Mouse (Mus musculus) kidney, adult 2 months (tissue): ENCODE data around the gene Slc27a2. TPM values are rescaled to one million over a fixed set of nuclear protein-coding genes. Genes with fewer than 3 reads are reported as not detected.

Experiments used
- DNase-seq: peaks from one replicate; pipeline ENCODE4 v3.0.0; 2021
- H3K27ac ChIP-seq: fragments of 200-500 bp; 2 replicates; pipeline ENCODE4 v1.5.1; 2012; ENCODE audit warnings: low read depth, low read length, control low read depth, inconsistent platforms; ENCODE audit not compliant: insufficient read depth
- H3K27me3 ChIP-seq: fragments of 200-500 bp; replicated peaks from 2 replicates; pipeline ENCODE4 v1.6.1; 2012; ENCODE audit warnings: mild to moderate bottlenecking, moderate library complexity, low read length, inconsistent platforms; ENCODE audit not compliant: control insufficient read depth, insufficient read depth
- H3K36me3 ChIP-seq: fragments of 200-500 bp; 2 replicates; pipeline ENCODE4 v1.6.1; 2012; ENCODE audit warnings: mild to moderate bottlenecking, moderate library complexity, low read length, inconsistent platforms; ENCODE audit not compliant: control insufficient read depth, insufficient read depth
- H3K4me1 ChIP-seq: fragments of 200-500 bp; 2 replicates; pipeline ENCODE4 v1.6.1; 2011; ENCODE audit warnings: low read length; ENCODE audit not compliant: control insufficient read depth, insufficient read depth
- H3K4me3 ChIP-seq: fragments of 200-500 bp; 2 replicates; pipeline ENCODE4 v1.5.1; 2011; ENCODE audit warnings: mild to moderate bottlenecking, low read depth, low read length, control low read depth; ENCODE audit not compliant: insufficient read depth
- CTCF ChIP-seq: fragments of 200-500 bp; conservative IDR thresholded peaks from 2 replicates; pipeline ENCODE4 v1.5.1; 2011; ENCODE audit warnings: low read depth, mild to moderate bottlenecking, control low read depth, low read length, moderate library complexity, mixed read lengths; ENCODE audit not compliant: insufficient read depth, insufficient read length
- POLR2A ChIP-seq: fragments of 200-500 bp; IDR thresholded peaks from one replicate; pipeline ENCODE4 v1.6.1; 2011; ENCODE audit warnings: low read depth, low read length, control low read depth
- WGBS: fragments of 180-500 bp; shearing (Covaris S2); methylation state at CpG from one replicate; pipeline ENCODE4 v1.1.7; 2018; 5-methylcytosine and 5-hydroxymethylcytosine counted together
- polyA plus RNA-seq: library from polyadenylated mRNA; depleted of rRNA; stranded (reverse); fragments of >200 nt; gene quantifications from 2 replicates; pipeline ENCODE4 v1.2.3, GENCODE M21; 2012

Slc27a2 gene
- polyA plus RNA-seq, 1 experiment = 1,333 TPM

DNA sequence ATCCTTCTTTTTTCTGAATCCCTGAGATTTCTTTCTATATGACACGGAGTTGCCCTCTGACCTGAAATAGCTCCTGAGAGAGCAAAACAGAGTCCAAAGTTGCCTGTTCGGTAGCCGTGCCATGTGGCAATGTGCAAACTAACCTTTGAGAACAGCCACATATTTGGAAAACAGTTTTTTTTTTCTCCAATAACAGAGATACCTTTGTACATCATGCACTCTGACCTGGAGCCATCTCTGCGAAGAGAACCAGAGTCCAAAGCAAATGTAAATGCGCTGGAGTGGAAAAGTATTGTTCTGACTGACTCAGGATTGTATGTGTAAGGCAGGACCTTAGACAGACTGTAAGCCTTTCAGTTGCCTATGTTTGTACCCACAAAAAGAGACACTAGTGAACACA is 3.3 kb downstream of the Slc27a2 start:
- TF ChIP-seq CTCF = no peak
- TF ChIP-seq POLR2A = no peak
- Histone ChIP-seq H3K4me1 (peaks cover 5% of the 10 kb centered on the region; the same call in 1 of the 2 replicates), H3K4me3 (peak overlapping the region; percentile 57), H3K27ac (peak overlapping the region; percentile 96), H3K36me3 (peaks cover 20% of the 10 kb centered on the region), H3K27me3 (no peaks in the 10 kb centered on the region)
- WGBS = 61% methylated on average over 5 of the region's 5 CpGs
- DNase-seq = peak; percentile 78

DNA sequence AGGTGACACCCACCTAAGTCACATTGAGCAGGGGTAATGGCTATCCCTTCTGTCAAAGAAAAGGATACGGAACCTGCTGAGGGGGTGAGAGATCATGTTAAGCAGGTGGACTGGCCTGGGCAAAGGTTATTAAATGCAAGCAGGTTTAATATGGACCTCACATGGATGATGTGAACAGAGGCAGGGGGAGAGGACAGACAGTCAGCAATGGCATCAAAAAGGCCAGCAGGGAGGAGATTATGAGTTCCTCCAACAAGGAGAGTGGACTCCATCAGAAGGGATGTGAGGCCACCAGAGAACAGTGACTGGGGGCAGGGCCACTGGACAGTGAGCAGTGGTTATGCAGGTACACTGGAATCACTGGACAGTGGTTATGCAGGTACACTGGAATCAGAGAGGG is 7.9 kb downstream of the Slc27a2 start:
- 63% methylated on average over 1 of the region's 1 CpGs for WGBS
- peak; percentile 41 for DNase-seq
- TF ChIP-seq CTCF (0 out of 2 replicates have a peak, but pooled peaks have one; percentile 0), POLR2A (no peak)
- Histone ChIP-seq H3K4me1 (peaks cover 7% of the 10 kb centered on the region; the same call in 1 of the 2 replicates), H3K4me3 (peak overlapping the region; percentile 11; the same call in 1 of the 2 replicates), H3K27me3 (no peaks in the 10 kb centered on the region), H3K27ac (peak overlapping the region; percentile 83), H3K36me3 (peaks cover 30% of the 10 kb centered on the region; the same call in 1 of the 2 replicates)

DNA sequence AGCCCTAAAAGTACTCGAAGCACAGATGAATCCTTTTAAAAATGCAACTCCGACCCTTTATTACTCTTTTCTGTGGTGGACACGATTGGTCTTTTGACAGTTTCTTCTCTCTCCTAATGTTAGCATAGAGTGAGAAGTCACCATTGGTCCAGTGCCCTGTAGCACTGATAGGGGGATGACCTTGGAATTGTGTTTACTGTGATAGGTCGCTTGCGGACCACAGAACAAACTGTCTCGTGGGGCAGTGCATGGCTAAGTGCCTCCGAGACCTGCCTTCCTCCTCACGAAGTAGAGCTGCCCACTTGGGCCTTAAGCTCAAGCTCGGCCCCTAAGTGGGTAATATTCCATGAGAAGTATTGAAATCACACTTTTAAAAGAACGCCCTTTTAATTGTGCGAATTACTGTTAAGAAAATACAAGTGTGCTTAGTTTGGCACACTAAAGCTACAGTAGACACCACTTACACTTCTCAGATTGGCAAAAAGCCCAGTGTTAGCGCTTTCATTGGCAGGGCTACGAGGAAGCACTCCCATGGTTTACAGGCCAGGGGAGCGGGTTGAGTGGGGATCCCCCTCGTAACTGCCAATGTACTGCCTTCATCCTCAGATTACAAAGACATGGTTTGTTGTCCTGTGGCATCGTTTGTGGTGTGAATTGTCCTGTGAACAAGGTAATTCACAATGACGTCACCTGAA is 11.4 kb downstream of the Slc27a2 start:
- Histone ChIP-seq H3K27me3 (no peaks in the 10 kb centered on the region), H3K27ac (peak overlapping the region; percentile 44; the same call in 1 of the 2 replicates), H3K36me3 (peaks cover 25% of the 10 kb centered on the region), H3K4me3 (no peak overlapping the region), H3K4me1 (peaks cover 7% of the 10 kb centered on the region; the same call in 1 of the 2 replicates)
- WGBS = 46% methylated on average over 17 of the region's 17 CpGs
- TF ChIP-seq POLR2A (no peak), CTCF (no peak)
- DNase-seq = peak; percentile 58

- WGBS = 35% methylated on average over 1 of the region's 1 CpGs
- TF ChIP-seq CTCF = no peak
- TF ChIP-seq POLR2A = no peak
- no peak overlapping the region for H3K4me3 ChIP-seq
- no peaks in the 10 kb centered on the region for H3K27me3 ChIP-seq
- 0 out of 2 replicates have a peak overlapping the region, but pooled peaks have one; percentile 8 for H3K27ac ChIP-seq
- peak; percentile 57 for DNase-seq
- H3K36me3 ChIP-seq = peaks cover 12% of the 10 kb centered on the region; the same call in 1 of the 2 replicates
- peaks cover 5% of the 10 kb centered on the region; the same call in 1 of the 2 replicates for H3K4me1 ChIP-seq
Observed at GRCm38 (mm10) chr2:126572163-126572562, 20.0 kb downstream of the Slc27a2 start.

DNA sequence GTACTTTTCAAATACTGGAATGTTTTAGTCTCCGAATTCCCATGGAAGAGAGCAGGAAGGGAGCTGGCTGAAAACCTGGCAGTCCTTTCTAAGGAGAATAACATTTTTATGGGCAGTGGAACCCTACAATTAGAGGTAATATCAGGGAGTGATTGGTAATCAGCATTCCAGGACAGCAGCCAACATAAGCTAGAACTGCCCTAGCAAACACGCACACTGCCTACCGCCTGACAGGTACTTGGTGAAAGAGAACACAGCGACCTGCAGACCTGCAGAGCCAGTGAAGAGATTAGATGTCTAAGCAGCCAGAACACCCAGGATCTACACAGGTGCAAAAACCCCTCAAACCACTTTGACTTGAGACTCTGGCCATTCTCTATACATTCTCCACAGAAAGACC is 20.5 kb downstream of the Slc27a2 start:
- 43% methylated on average over 4 of the region's 4 CpGs for WGBS
- Histone ChIP-seq H3K27ac (no peak overlapping the region), H3K27me3 (no peaks in the 10 kb centered on the region), H3K4me3 (no peak overlapping the region), H3K36me3 (peaks cover 12% of the 10 kb centered on the region; the same call in 1 of the 2 replicates), H3K4me1 (peaks cover 5% of the 10 kb centered on the region; the same call in 1 of the 2 replicates)
- peak; percentile 48 for DNase-seq
- TF ChIP-seq CTCF = no peak
- no peak for TF ChIP-seq POLR2A

DNA sequence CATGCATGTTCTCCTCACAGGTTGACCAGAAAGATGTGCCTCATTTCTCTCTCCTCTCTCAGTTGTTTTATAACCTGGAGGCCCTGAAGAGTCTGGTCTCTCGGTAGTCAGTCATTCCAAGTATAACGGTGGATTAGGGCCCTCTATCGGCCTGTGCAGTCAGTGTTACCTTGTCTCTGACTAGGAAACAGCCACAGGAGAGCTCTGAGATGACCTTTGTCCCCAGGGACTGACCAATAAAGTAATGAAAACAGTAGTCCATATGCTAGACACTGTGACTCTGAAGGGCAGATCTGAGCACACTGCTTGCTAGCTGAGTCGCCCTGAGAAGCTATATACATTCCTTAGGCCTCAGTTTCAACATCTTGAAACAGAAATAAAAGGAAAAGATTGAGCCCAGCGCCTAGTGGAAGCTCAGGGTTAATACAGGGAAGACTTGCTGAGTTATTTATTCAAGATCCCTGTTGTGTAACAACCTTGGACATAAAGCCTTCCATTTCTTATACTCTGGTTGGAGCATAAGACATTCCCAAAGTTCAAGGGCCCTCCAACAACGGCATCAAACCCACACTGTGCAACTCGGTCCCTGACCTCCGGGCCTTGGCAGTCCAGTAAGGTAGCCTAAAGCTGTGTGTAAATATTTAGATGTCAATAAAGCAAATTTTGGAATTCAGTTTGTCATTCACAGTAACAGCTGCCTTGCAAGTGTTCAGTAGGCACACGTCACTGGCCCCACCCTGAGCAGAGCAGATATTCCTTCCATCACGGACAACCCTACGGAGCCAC is 23.4 kb downstream of the Slc27a2 start:
- Histone ChIP-seq H3K4me3 (no peak overlapping the region), H3K4me1 (peaks cover 5% of the 10 kb centered on the region; the same call in 1 of the 2 replicates), H3K36me3 (peaks cover 14% of the 10 kb centered on the region; the same call in 1 of the 2 replicates), H3K27ac (peak overlapping the region; percentile 22; the same call in 1 of the 2 replicates), H3K27me3 (no peaks in the 10 kb centered on the region)
- TF ChIP-seq CTCF (peak; percentile 37; the same call in 1 of the 2 replicates), POLR2A (peak; percentile 5)
- WGBS = 59% methylated on average over 11 of the region's 11 CpGs
- DNase-seq = peak; percentile 74
